Mouse (Mus musculus) forebrain, embryonic 13.5 days (tissue): Measurements from ENCODE around the gene Gpr84. TPM values are rescaled to one million over a fixed set of nuclear protein-coding genes. Genes with fewer than 3 reads are reported as not detected.

Experiments used
- ATAC-seq: fragments of 200-750 bp; cut with Nextera tagmentation; 2 replicates; pipeline ENCODE4 v1.8.0; 2017
- H3K27ac ChIP-seq: fragments of 300-500 bp; sonication (generic); 2 replicates; pipeline ENCODE4 v1.5.1; 2015; ENCODE audit warnings: inconsistent platforms, mild to moderate bottlenecking, moderate library complexity
- H3K27me3 ChIP-seq: fragments of 300-500 bp; sonication (generic); 2 replicates; pipeline ENCODE4 v1.6.1; 2015; ENCODE audit warnings: mild to moderate bottlenecking, inconsistent platforms
- H3K36me3 ChIP-seq: fragments of 300-500 bp; sonication (generic); 2 replicates; pipeline ENCODE4 v1.6.1; 2015; ENCODE audit warnings: mild to moderate bottlenecking, inconsistent platforms; ENCODE audit not compliant: poor library complexity, severe bottlenecking
- H3K4me1 ChIP-seq: fragments of 300-500 bp; sonication (generic); 2 replicates; pipeline ENCODE4 v1.6.1; 2015; ENCODE audit warnings: inconsistent platforms
- H3K4me2 ChIP-seq: fragments of 300-500 bp; sonication (generic); 2 replicates; pipeline ENCODE4 v1.6.1; 2015; ENCODE audit warnings: inconsistent platforms, mild to moderate bottlenecking, moderate library complexity
- H3K4me3 ChIP-seq: fragments of 300-500 bp; sonication (generic); 2 replicates; pipeline ENCODE4 v1.5.1; 2015; ENCODE audit warnings: mild to moderate bottlenecking, inconsistent platforms
- H3K9ac ChIP-seq: fragments of 300-500 bp; sonication (generic); 2 replicates; pipeline ENCODE4 v1.6.1; 2015; ENCODE audit warnings: mild to moderate bottlenecking, inconsistent platforms
- H3K9me3 ChIP-seq: fragments of 300-500 bp; sonication (generic); replicated peaks from 2 replicates; pipeline ENCODE4 v1.6.1; 2016; ENCODE audit warnings: inconsistent platforms
- WGBS: fragments of 180-500 bp; shearing (Covaris S2); methylation state at CpG from one replicate; pipeline ENCODE4 v1.1.7; 2015; 5-methylcytosine and 5-hydroxymethylcytosine counted together
- polyA plus RNA-seq: library from polyadenylated mRNA; unstranded; fragments of >200 nt; fragmentation: Nextera tagmentation; extraction: Ambion mirVana; gene quantifications from 2 replicates; pipeline ENCODE4 v1.2.1, GENCODE M21; 2015

Gene Gpr84
- polyA plus RNA-seq, 1 experiment from 2014 or later: 0.41 TPM

GRCm38 (mm10) chr15:103334194-103334593 lies 23.8 kb upstream of the Gpr84 start:
- Histone ChIP-seq H3K9me3 (no peaks in the 10 kb centered on the region), H3K9ac (no peak overlapping the region), H3K27me3 (peaks cover 21% of the 10 kb centered on the region), H3K27ac (no peak overlapping the region), H3K36me3 (no peaks in the 10 kb centered on the region), H3K4me1 (peaks cover 23% of the 10 kb centered on the region), H3K4me2 (peak overlapping the region; percentile 6; the same call in 1 of the 2 replicates), H3K4me3 (no peak overlapping the region)
- peak; percentile 2; the same call in 1 of the 2 replicates for ATAC-seq
- WGBS: 0% methylated on average over 2 of the region's 2 CpGs

- no peaks in the 10 kb centered on the region for H3K36me3 ChIP-seq
- WGBS: 47% methylated on average over 5 of the region's 5 CpGs
- no peak overlapping the region for H3K27ac ChIP-seq
- peak overlapping the region; percentile 6; the same call in 1 of the 2 replicates for H3K4me2 ChIP-seq
- no peaks in the 10 kb centered on the region for H3K9me3 ChIP-seq
- H3K27me3 ChIP-seq: peaks cover 16% of the 10 kb centered on the region
- no peak overlapping the region for H3K9ac ChIP-seq
- no peak overlapping the region for H3K4me3 ChIP-seq
- H3K4me1 ChIP-seq: peaks cover 20% of the 10 kb centered on the region
- no peak for ATAC-seq
These were observed 23.3 kb upstream of the Gpr84 start for GRCm38 (mm10) chr15:103333738-103334137.

GRCm38 (mm10) chr15:103333081-103333615 lies 22.7 kb upstream of the Gpr84 start:
- no peaks in the 10 kb centered on the region for H3K36me3 ChIP-seq
- H3K4me2 ChIP-seq: peak overlapping the region; percentile 7; the same call in 1 of the 2 replicates
- no peak overlapping the region for H3K4me3 ChIP-seq
- H3K9me3 ChIP-seq: no peaks in the 10 kb centered on the region
- H3K27ac ChIP-seq: no peak overlapping the region
- WGBS: 57% methylated on average over 5 of the region's 5 CpGs
- H3K9ac ChIP-seq: 0 out of 2 replicates have a peak overlapping the region, but pooled peaks have one; percentile 34
- peaks cover 20% of the 10 kb centered on the region for H3K4me1 ChIP-seq
- peaks cover 11% of the 10 kb centered on the region for H3K27me3 ChIP-seq
- ATAC-seq: no peak

- Histone ChIP-seq H3K27ac (peak overlapping the region; percentile 66), H3K27me3 (no peaks in the 10 kb centered on the region), H3K9me3 (no peaks in the 10 kb centered on the region), H3K4me2 (peak overlapping the region; percentile 80), H3K36me3 (peaks cover 15% of the 10 kb centered on the region), H3K4me3 (peak overlapping the region; percentile 68), H3K4me1 (peaks cover 26% of the 10 kb centered on the region), H3K9ac (peak overlapping the region; percentile 81)
- ATAC-seq: peak; percentile 98
- under 1% methylated on average over 27 of the region's 40 CpGs for WGBS
These were observed 13.2 kb upstream of the Gpr84 start for GRCm38 (mm10) chr15:103323455-103324247.

- Histone ChIP-seq H3K9me3 (no peaks in the 10 kb centered on the region), H3K4me3 (peak overlapping the region; percentile 68), H3K27me3 (no peaks in the 10 kb centered on the region), H3K4me1 (peaks cover 26% of the 10 kb centered on the region), H3K9ac (peak overlapping the region; percentile 81), H3K36me3 (peaks cover 20% of the 10 kb centered on the region), H3K27ac (peak overlapping the region; percentile 66), H3K4me2 (peak overlapping the region; percentile 80)
- peak; percentile 72 for ATAC-seq
- 0% methylated on average over 20 of the region's 26 CpGs for WGBS
These were observed 12.7 kb upstream of the Gpr84 start for GRCm38 (mm10) chr15:103323070-103323454.

- peak overlapping the region; percentile 81 for H3K9ac ChIP-seq
- H3K9me3 ChIP-seq: no peaks in the 10 kb centered on the region
- peaks cover 26% of the 10 kb centered on the region for H3K4me1 ChIP-seq
- H3K4me2 ChIP-seq: peak overlapping the region; percentile 80
- H3K36me3 ChIP-seq: peaks cover 27% of the 10 kb centered on the region
- ATAC-seq: no peak
- peak overlapping the region; percentile 68 for H3K4me3 ChIP-seq
- no peaks in the 10 kb centered on the region for H3K27me3 ChIP-seq
- WGBS: 39% methylated on average over 4 of the region's 4 CpGs
- H3K27ac ChIP-seq: no peak overlapping the region
These were observed 12.0 kb upstream of the Gpr84 start for GRCm38 (mm10) chr15:103322396-103322795.

- no peak overlapping the region for H3K4me2 ChIP-seq
- no peak overlapping the region for H3K27ac ChIP-seq
- no peak overlapping the region for H3K9ac ChIP-seq
- no peak for ATAC-seq
- peaks cover 26% of the 10 kb centered on the region for H3K4me1 ChIP-seq
- H3K27me3 ChIP-seq: no peaks in the 10 kb centered on the region
- WGBS: 59% methylated on average over 1 of the region's 1 CpGs
- peaks cover 40% of the 10 kb centered on the region for H3K36me3 ChIP-seq
- H3K9me3 ChIP-seq: no peaks in the 10 kb centered on the region
- no peak overlapping the region for H3K4me3 ChIP-seq
These were observed 10.7 kb upstream of the Gpr84 start for GRCm38 (mm10) chr15:103321076-103321475.

GRCm38 (mm10) chr15:103318201-103318816 lies 7.9 kb upstream of the Gpr84 start:
- Histone ChIP-seq H3K4me1 (peaks cover 42% of the 10 kb centered on the region), H3K9ac (no peak overlapping the region), H3K9me3 (no peaks in the 10 kb centered on the region), H3K27ac (no peak overlapping the region), H3K36me3 (peaks cover 49% of the 10 kb centered on the region), H3K4me2 (no peak overlapping the region), H3K27me3 (no peaks in the 10 kb centered on the region), H3K4me3 (no peak overlapping the region)
- 69% methylated on average over 3 of the region's 3 CpGs for WGBS
- ATAC-seq: no peak

GRCm38 (mm10) chr15:103317731-103318130 lies 7.3 kb upstream of the Gpr84 start:
- H3K9ac ChIP-seq: no peak overlapping the region
- H3K27ac ChIP-seq: no peak overlapping the region
- no peak for ATAC-seq
- peaks cover 49% of the 10 kb centered on the region for H3K36me3 ChIP-seq
- peaks cover 45% of the 10 kb centered on the region for H3K4me1 ChIP-seq
- H3K4me3 ChIP-seq: no peak overlapping the region
- WGBS: 92% methylated on average over 8 of the region's 8 CpGs
- H3K4me2 ChIP-seq: no peak overlapping the region
- no peaks in the 10 kb centered on the region for H3K9me3 ChIP-seq
- no peaks in the 10 kb centered on the region for H3K27me3 ChIP-seq

- peaks cover 39% of the 10 kb centered on the region for H3K4me1 ChIP-seq
- H3K9me3 ChIP-seq: no peaks in the 10 kb centered on the region
- no peak for ATAC-seq
- H3K36me3 ChIP-seq: peaks cover 49% of the 10 kb centered on the region
- no peak overlapping the region for H3K27ac ChIP-seq
- H3K4me3 ChIP-seq: no peak overlapping the region
- H3K4me2 ChIP-seq: no peak overlapping the region
- H3K9ac ChIP-seq: no peak overlapping the region
- H3K27me3 ChIP-seq: no peaks in the 10 kb centered on the region
These were observed 6.7 kb upstream of the Gpr84 start for GRCm38 (mm10) chr15:103317120-103317519.

- Histone ChIP-seq H3K27me3 (no peaks in the 10 kb centered on the region), H3K9ac (no peak overlapping the region), H3K4me1 (peaks cover 29% of the 10 kb centered on the region), H3K9me3 (no peaks in the 10 kb centered on the region), H3K36me3 (peaks cover 49% of the 10 kb centered on the region), H3K27ac (no peak overlapping the region), H3K4me3 (no peak overlapping the region), H3K4me2 (no peak overlapping the region)
- no peak for ATAC-seq
- 81% methylated on average over 10 of the region's 10 CpGs for WGBS
These were observed 5.8 kb upstream of the Gpr84 start for GRCm38 (mm10) chr15:103315979-103316776.
